Mouse (Mus musculus): ENCODE measurements at regions not wholly inside any gene's neighbourhood (a gene's known extent, or its start where the extent isn't known, plus 50 kb on each side); places are given as distances from the start of the nearest gene placed in this dataset.

DNA sequence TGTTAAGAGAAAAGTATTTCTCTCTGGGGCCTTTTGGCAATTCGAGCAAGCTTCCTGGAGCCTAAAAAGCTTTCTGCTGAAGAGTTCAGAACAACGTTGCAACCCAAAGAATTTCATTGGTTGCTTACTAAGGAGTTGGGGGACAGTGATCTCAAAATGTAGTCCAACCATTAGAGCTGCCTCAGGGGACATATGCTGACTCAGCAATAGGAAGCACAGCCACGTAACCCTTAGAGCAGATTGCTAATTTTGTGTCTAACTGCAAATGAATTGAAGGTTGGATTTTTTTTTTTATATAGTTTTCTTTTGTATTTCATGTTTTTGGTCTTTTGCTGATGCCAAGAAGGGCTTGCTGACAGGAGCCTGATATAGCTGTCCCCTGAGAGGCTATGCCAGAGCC, 52.6 kb upstream of the Tmtc2 start:
- peak; percentile 77 for TF ChIP-seq MAFK (IDR thresholded peaks at IDR 0.05; ENCODE audit: insufficient replicate concordance, low read length)
- no peak for TF ChIP-seq ZKSCAN1 (IDR thresholded peaks at IDR 0.05; ENCODE audit: borderline replicate concordance, low read depth, low read length)
- Histone ChIP-seq H3K36me3 (replicated peaks in 1 of 2; ENCODE audit: control insufficient read depth in 1 of 2, insufficient read depth in 1 of 2, low read length in 1 of 2) (no peaks in the 10 kb centered on the region), H3K27ac (ENCODE audit: insufficient read depth, low read depth) (no peak overlapping the region), H3K4me2 (ENCODE audit: insufficient read depth, low read depth, poor library complexity, severe bottlenecking) (no peak overlapping the region), H3K4me1 (ENCODE audit: control insufficient read depth in 1 of 2, insufficient read depth in 2 of 2) (no peaks in the 10 kb centered on the region), H3K9me3 (replicated peaks; ENCODE audit: low read length) (peaks cover 34% of the 10 kb centered on the region), H3K27me3 (replicated peaks) (no peaks in the 10 kb centered on the region), H3K4me3 (replicated peaks in 1 of 3; ENCODE audit: low read depth in 2 of 3, low read length in 2 of 3, poor library complexity in 1 of 3) (no peak overlapping the region), H3K79me2 (replicated peaks; ENCODE audit: control insufficient read depth, extremely low read depth, insufficient read depth, poor library complexity, severe bottlenecking) (no peaks in the 10 kb centered on the region), H3K9ac (ENCODE audit: insufficient read depth, low read depth) (no peak overlapping the region)
- dilution Hi-C loops (cut with MboI; ENCODE audit: extremely low pct_ligation_motif_present, extremely low pct_unique_long_range_greater_than_20kb, low sequenced_read_pairs) (no loop called here), in situ Hi-C loops (cut with MboI; ENCODE audit: low pct_ligation_motif_present, low pct_unique_long_range_greater_than_20kb, low sequenced_read_pairs) (no loop called here)
- no peak for DNase-seq (ENCODE audit: extremely low read depth)

- Histone ChIP-seq H3K27ac (ENCODE audit: insufficient read depth, low read depth) (no peak overlapping the region), H3K4me1 (ENCODE audit: control insufficient read depth in 1 of 2, insufficient read depth in 2 of 2) (no peaks in the 10 kb centered on the region), H3K9me3 (replicated peaks; ENCODE audit: low read length) (peaks cover 34% of the 10 kb centered on the region), H3K4me2 (ENCODE audit: insufficient read depth, low read depth, poor library complexity, severe bottlenecking) (no peak overlapping the region), H3K27me3 (replicated peaks) (no peaks in the 10 kb centered on the region), H3K79me2 (replicated peaks; ENCODE audit: control insufficient read depth, extremely low read depth, insufficient read depth, poor library complexity, severe bottlenecking) (no peaks in the 10 kb centered on the region), H3K36me3 (replicated peaks in 1 of 2; ENCODE audit: control insufficient read depth in 1 of 2, insufficient read depth in 1 of 2, low read length in 1 of 2) (no peaks in the 10 kb centered on the region), H3K4me3 (replicated peaks in 1 of 3; ENCODE audit: low read depth in 2 of 3, low read length in 2 of 3, poor library complexity in 1 of 3) (no peak overlapping the region), H3K9ac (ENCODE audit: insufficient read depth, low read depth) (no peak overlapping the region)
- in situ Hi-C loops (cut with MboI; ENCODE audit: low pct_ligation_motif_present, low pct_unique_long_range_greater_than_20kb, low sequenced_read_pairs), result no loop called here
- TF ChIP-seq KAT2A (IDR thresholded peaks at IDR 0.05; ENCODE audit: insufficient replicate concordance, low read length) (no peak), EP300 (IDR thresholded peaks at IDR 0.05; ENCODE audit: low read length) (no peak), E2F4 (IDR thresholded peaks at IDR 0.05; ENCODE audit: insufficient replicate concordance, low read depth, low read length) (no peak), BHLHE40 (IDR thresholded peaks at IDR 0.05; ENCODE audit: low read depth, low read length) (no peak), ZKSCAN1 (IDR thresholded peaks at IDR 0.05; ENCODE audit: borderline replicate concordance, low read depth, low read length) (no peak), USF1 (IDR thresholded peaks at IDR 0.05; ENCODE audit: low read depth, low read length) (no peak)
- no peak for DNase-seq (ENCODE audit: extremely low read depth)
- dilution Hi-C loops (cut with MboI; ENCODE audit: extremely low pct_ligation_motif_present, extremely low pct_unique_long_range_greater_than_20kb, low sequenced_read_pairs), result no loop called here
Observed at GRCm38 (mm10) chr10:105625324-105625950, 51.2 kb upstream of the Tmtc2 start.
